Mouse (Mus musculus): ENCODE results near the gene Gm8453. TPM values are rescaled to one million over a fixed set of nuclear protein-coding genes. Genes with fewer than 3 reads are reported as not detected.
"Not testable (repeated sequence)": the region's sequence is repeated elsewhere in the genome, so short reads cannot be mapped to it uniquely, and the experiment has no call there.

Gene Gm8453
- polyA plus RNA-seq (2014; fragmentation: Nextera tagmentation; extraction: Ambion mirVana): not detected in 2 replicates

- ATAC-seq (ENCODE audit: low FRiP score, low TSS enrichment); H3K27ac ChIP-seq (replicated peaks; ENCODE audit: low read depth, low read length); H3K4me3 ChIP-seq (replicated peaks; ENCODE audit: low read depth, low read length); H3K27me3 ChIP-seq (ENCODE audit: control insufficient read depth, insufficient read depth, low read length); H3K9me3 ChIP-seq (ENCODE audit: control insufficient read depth, low read length); DNase-seq; H3K4me2 ChIP-seq (ENCODE audit: low read length); H3K36me3 ChIP-seq (ENCODE audit: control insufficient read depth, insufficient read depth, low read length); H3K9ac ChIP-seq (replicated peaks; ENCODE audit: low read length); H3K4me1 ChIP-seq (ENCODE audit: control insufficient read depth, insufficient read depth, low read length): not testable (repeated sequence)
- 13% methylated on average over 1 of the region's 2 CpGs for WGBS
Measured at GRCm38 (mm10) chr7:22229384-22229783, at the start of gene Gm8453. Gene Gm8453 (minus strand): TSS chr7:22229484.

GRCm38 (mm10) chr7:22201164-22201563 lies 28.1 kb downstream of the Gm8453 start, which contains the start of gene Gm8653:
Gene Gm8653 (minus strand): TSS chr7:22201264.
- not testable (repeated sequence) for H3K27me3 ChIP-seq (ENCODE audit: control insufficient read depth, insufficient read depth, low read length); DNase-seq; H3K4me3 ChIP-seq (replicated peaks; ENCODE audit: low read depth, low read length); ATAC-seq (ENCODE audit: low FRiP score, low TSS enrichment); H3K36me3 ChIP-seq (ENCODE audit: control insufficient read depth, insufficient read depth, low read length); H3K9me3 ChIP-seq (ENCODE audit: control insufficient read depth, low read length); H3K9ac ChIP-seq (replicated peaks; ENCODE audit: low read length); H3K4me1 ChIP-seq (ENCODE audit: control insufficient read depth, insufficient read depth, low read length); H3K27ac ChIP-seq (replicated peaks; ENCODE audit: low read depth, low read length); H3K4me2 ChIP-seq (ENCODE audit: low read length)
- no CpG with 5 or more reads among the region's 2 CpGs for WGBS

GRCm38 (mm10) chr7:22189077-22189476 lies 40.2 kb downstream of the Gm8453 start, which contains the start of gene Vmn1r143:
Gene Vmn1r143 (plus strand): TSS chr7:22189377.
- not testable (repeated sequence) for H3K27ac ChIP-seq (replicated peaks; ENCODE audit: low read depth, low read length); H3K27me3 ChIP-seq (ENCODE audit: control insufficient read depth, insufficient read depth, low read length); H3K4me1 ChIP-seq (ENCODE audit: control insufficient read depth, insufficient read depth, low read length); H3K9ac ChIP-seq (replicated peaks; ENCODE audit: low read length); H3K4me3 ChIP-seq (replicated peaks; ENCODE audit: low read depth, low read length); DNase-seq; H3K4me2 ChIP-seq (ENCODE audit: low read length); ATAC-seq (ENCODE audit: low FRiP score, low TSS enrichment); H3K36me3 ChIP-seq (ENCODE audit: control insufficient read depth, insufficient read depth, low read length); H3K9me3 ChIP-seq (ENCODE audit: control insufficient read depth, low read length)
- WGBS: no CpG with 5 or more reads among the region's 3 CpGs

Other genes with a start within 250 kb of the Gm8453 start
- not detected in 2 replicates for gene Vmn1r137, start 234.9 kb downstream of the Gm8453 start, polyA plus RNA-seq (2014; fragmentation: Nextera tagmentation; extraction: Ambion mirVana)
- not detected in 2 replicates for gene Vmn1r138, start 200.6 kb downstream of the Gm8453 start, polyA plus RNA-seq (2014; fragmentation: Nextera tagmentation; extraction: Ambion mirVana)
- not detected in 2 replicates for gene Gm6176, start 173.2 kb downstream of the Gm8453 start, polyA plus RNA-seq (2014; fragmentation: Nextera tagmentation; extraction: Ambion mirVana)
- not detected in 2 replicates for gene Vmn1r139, start 160.4 kb downstream of the Gm8453 start, polyA plus RNA-seq (2014; fragmentation: Nextera tagmentation; extraction: Ambion mirVana)
- not detected in 2 replicates for gene Gm16451, start 111.2 kb downstream of the Gm8453 start, polyA plus RNA-seq (2014; fragmentation: Nextera tagmentation; extraction: Ambion mirVana)
- gene Gm10666, start 94.7 kb downstream of the Gm8453 start, polyA plus RNA-seq (2014; fragmentation: Nextera tagmentation; extraction: Ambion mirVana): not detected in 2 replicates
- gene Vmn1r142, start 65.4 kb downstream of the Gm8453 start, polyA plus RNA-seq (2014; fragmentation: Nextera tagmentation; extraction: Ambion mirVana): not detected in 2 replicates
- not detected in 2 replicates for gene Vmn1r143, start 40.1 kb downstream of the Gm8453 start, polyA plus RNA-seq (2014; fragmentation: Nextera tagmentation; extraction: Ambion mirVana)
- gene Gm8653, start 28.2 kb downstream of the Gm8453 start, polyA plus RNA-seq (2014; fragmentation: Nextera tagmentation; extraction: Ambion mirVana): not detected in 2 replicates
- not detected in 2 replicates for gene Gm4187, start 100.2 kb upstream of the Gm8453 start, polyA plus RNA-seq (2014; fragmentation: Nextera tagmentation; extraction: Ambion mirVana)
- gene Gm8660, start 141.6 kb upstream of the Gm8453 start, polyA plus RNA-seq (2014; fragmentation: Nextera tagmentation; extraction: Ambion mirVana): not detected in 2 replicates
- not detected in 2 replicates for gene Vmn1r148, start 184.1 kb upstream of the Gm8453 start, polyA plus RNA-seq (2014; fragmentation: Nextera tagmentation; extraction: Ambion mirVana)
- not detected in 2 replicates for gene Vmn1r149, start 208.7 kb upstream of the Gm8453 start, polyA plus RNA-seq (2014; fragmentation: Nextera tagmentation; extraction: Ambion mirVana)
- not detected in 2 replicates for gene Gm10665, start 234.6 kb upstream of the Gm8453 start, polyA plus RNA-seq (2014; fragmentation: Nextera tagmentation; extraction: Ambion mirVana)

Data from midbrain, embryonic 14.5 days (tissue).